Mouse (Mus musculus): ENCODE measurements around the gene Tgm5. TPM values are rescaled to one million over a fixed set of nuclear protein-coding genes. Genes with fewer than 3 reads are reported as not detected.

Tgm5 gene
- not detected for polyA plus RNA-seq (2015; fragmentation: Illumina TruSeq; extraction: RNeasy Lipid Tissue Mini Kit (QIAGEN cat#74804); ENCODE audit: insufficient read depth, low read depth, low replicate concordance)

GRCm38 (mm10) chr2:121085480-121086185 is at the start of gene Tgm5:
TSS of gene Tgm5 (minus strand) at chr2:121085841.

GRCm38 (mm10) chr2:121109695-121110094 is 24.1 kb upstream of the Tgm5 start, which contains the start of gene Tgm7:
TSS of gene Tgm7 (minus strand) at chr2:121109795.

GRCm38 (mm10) chr2:121036733-121037341 is 48.8 kb downstream of the Tgm5 start, which contains the start of gene Epb42:
TSS of gene Epb42 (minus strand) at chr2:121037072.

GRCm38 (mm10) chr2:121007925-121008663 is 77.5 kb downstream of the Tgm5 start, which contains the start of gene Ccndbp1:
TSS of gene Ccndbp1 (plus strand) at chr2:121008403.

Other genes with a start within 250 kb of the Tgm5 start
- gene Cdan1, start 235.7 kb downstream of the Tgm5 start, polyA plus RNA-seq (2015; fragmentation: Illumina TruSeq; extraction: RNeasy Lipid Tissue Mini Kit (QIAGEN cat#74804); ENCODE audit: insufficient read depth, low read depth, low replicate concordance) = 1.1 TPM
- 1.2 TPM for gene Ttbk2, start 235.2 kb downstream of the Tgm5 start, polyA plus RNA-seq (2015; fragmentation: Illumina TruSeq; extraction: RNeasy Lipid Tissue Mini Kit (QIAGEN cat#74804); ENCODE audit: insufficient read depth, low read depth, low replicate concordance)
- gene Ubr1, start 115.1 kb downstream of the Tgm5 start, polyA plus RNA-seq (2015; fragmentation: Illumina TruSeq; extraction: RNeasy Lipid Tissue Mini Kit (QIAGEN cat#74804); ENCODE audit: insufficient read depth, low read depth, low replicate concordance) = 9.2 TPM
- 3.8 TPM for gene Tmem62, start 108.8 kb downstream of the Tgm5 start, polyA plus RNA-seq (2015; fragmentation: Illumina TruSeq; extraction: RNeasy Lipid Tissue Mini Kit (QIAGEN cat#74804); ENCODE audit: insufficient read depth, low read depth, low replicate concordance)
- gene Ccndbp1, start 77.4 kb downstream of the Tgm5 start, polyA plus RNA-seq (2015; fragmentation: Illumina TruSeq; extraction: RNeasy Lipid Tissue Mini Kit (QIAGEN cat#74804); ENCODE audit: insufficient read depth, low read depth, low replicate concordance) = 10.7 TPM
- gene Epb42, start 48.8 kb downstream of the Tgm5 start, polyA plus RNA-seq (2015; fragmentation: Illumina TruSeq; extraction: RNeasy Lipid Tissue Mini Kit (QIAGEN cat#74804); ENCODE audit: insufficient read depth, low read depth, low replicate concordance) = not detected
- gene Tgm7, start 24.0 kb upstream of the Tgm5 start, polyA plus RNA-seq (2015; fragmentation: Illumina TruSeq; extraction: RNeasy Lipid Tissue Mini Kit (QIAGEN cat#74804); ENCODE audit: insufficient read depth, low read depth, low replicate concordance) = not detected
- 4.0 TPM for gene Adal, start 54.6 kb upstream of the Tgm5 start, polyA plus RNA-seq (2015; fragmentation: Illumina TruSeq; extraction: RNeasy Lipid Tissue Mini Kit (QIAGEN cat#74804); ENCODE audit: insufficient read depth, low read depth, low replicate concordance)
- gene Lcmt2, start 54.8 kb upstream of the Tgm5 start, polyA plus RNA-seq (2015; fragmentation: Illumina TruSeq; extraction: RNeasy Lipid Tissue Mini Kit (QIAGEN cat#74804); ENCODE audit: insufficient read depth, low read depth, low replicate concordance) = 2.0 TPM
- gene Tubgcp4, start 84.8 kb upstream of the Tgm5 start, polyA plus RNA-seq (2015; fragmentation: Illumina TruSeq; extraction: RNeasy Lipid Tissue Mini Kit (QIAGEN cat#74804); ENCODE audit: insufficient read depth, low read depth, low replicate concordance) = 8.5 TPM
- gene Zscan29, start 85.3 kb upstream of the Tgm5 start, polyA plus RNA-seq (2015; fragmentation: Illumina TruSeq; extraction: RNeasy Lipid Tissue Mini Kit (QIAGEN cat#74804); ENCODE audit: insufficient read depth, low read depth, low replicate concordance) = 4.1 TPM
- 18.3 TPM for gene Trp53bp1, start 185.6 kb upstream of the Tgm5 start, polyA plus RNA-seq (2015; fragmentation: Illumina TruSeq; extraction: RNeasy Lipid Tissue Mini Kit (QIAGEN cat#74804); ENCODE audit: insufficient read depth, low read depth, low replicate concordance)
- gene Map1a, start 203.8 kb upstream of the Tgm5 start, polyA plus RNA-seq (2015; fragmentation: Illumina TruSeq; extraction: RNeasy Lipid Tissue Mini Kit (QIAGEN cat#74804); ENCODE audit: insufficient read depth, low read depth, low replicate concordance) = 3.7 TPM

All from pancreas, adult 10 weeks (tissue).